Mouse (Mus musculus): ENCODE measurements around the gene Mrpl44. TPM values are rescaled to one million over a fixed set of nuclear protein-coding genes. Genes with fewer than 3 reads are reported as not detected.
A peak's percentile ranks its signal among the peaks of the same experiment; 100 is the strongest.

Gene Mrpl44
- polyA plus RNA-seq, 1 experiment = 23.6 TPM

- peaks cover 94% of the 10 kb centered on the region for H3K4me1 ChIP-seq
- no peaks in the 10 kb centered on the region for H3K9me3 ChIP-seq
- TF ChIP-seq FLI1 (IDR thresholded peaks at IDR 0.05; ENCODE audit: low read length) (no peak), GATA1 (IDR thresholded peaks at IDR 0.05; ENCODE audit: borderline replicate concordance, low read length) (no peak)
- H3K4me3 ChIP-seq (replicated peaks) = no peak overlapping the region
- no peaks in the 10 kb centered on the region for H3K27me3 ChIP-seq (replicated peaks)
- peaks cover 66% of the 10 kb centered on the region for H3K36me3 ChIP-seq (replicated peaks; ENCODE audit: low read length)
Measured at GRCm38 (mm10) chr1:79752714-79753340, 23.0 kb upstream of the Mrpl44 start.

DNA sequence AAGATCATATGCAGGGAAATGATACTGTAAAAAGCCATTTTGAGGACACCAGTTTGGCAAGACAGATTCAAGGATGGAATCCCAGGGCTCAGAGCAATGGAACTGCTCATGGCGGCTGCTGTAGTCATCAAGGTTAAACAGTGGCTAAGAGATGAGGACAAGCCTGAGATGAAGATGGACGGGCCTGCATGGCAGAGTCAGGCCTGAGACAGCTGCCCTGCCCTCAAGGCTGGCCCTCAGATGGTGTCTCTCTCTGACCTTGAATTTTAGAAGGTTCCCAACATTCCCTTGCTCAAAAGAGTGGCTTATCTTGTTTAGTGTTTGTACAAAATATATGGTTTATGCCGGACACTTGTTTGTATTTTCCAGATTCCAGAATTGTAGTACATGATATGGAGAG is 22.4 kb upstream of the Mrpl44 start:
- peak overlapping the region; percentile 46 for H3K4me3 ChIP-seq (replicated peaks)
- peaks cover 97% of the 10 kb centered on the region for H3K4me1 ChIP-seq
- no peaks in the 10 kb centered on the region for H3K9me3 ChIP-seq
- H3K36me3 ChIP-seq (replicated peaks; ENCODE audit: low read length) = peaks cover 67% of the 10 kb centered on the region
- no peaks in the 10 kb centered on the region for H3K27me3 ChIP-seq (replicated peaks)
- TF ChIP-seq GATA1 (IDR thresholded peaks at IDR 0.05; ENCODE audit: borderline replicate concordance, low read length) = no peak
- TF ChIP-seq FLI1 (IDR thresholded peaks at IDR 0.05; ENCODE audit: low read length) = no peak

- H3K9me3 ChIP-seq = no peaks in the 10 kb centered on the region
- peaks cover 66% of the 10 kb centered on the region for H3K36me3 ChIP-seq (replicated peaks; ENCODE audit: low read length)
Measured at GRCm38 (mm10) chr1:79754936-79755335, 20.9 kb upstream of the Mrpl44 start.

GRCm38 (mm10) chr1:79755376-79755775 is 20.4 kb upstream of the Mrpl44 start:
- peaks cover 65% of the 10 kb centered on the region for H3K36me3 ChIP-seq (replicated peaks; ENCODE audit: low read length)
- TF ChIP-seq GATA1 (IDR thresholded peaks at IDR 0.05; ENCODE audit: borderline replicate concordance, low read length) (no peak), FLI1 (IDR thresholded peaks at IDR 0.05; ENCODE audit: low read length) (no peak)
- no peaks in the 10 kb centered on the region for H3K9me3 ChIP-seq
- peaks cover 96% of the 10 kb centered on the region for H3K4me1 ChIP-seq
- H3K4me3 ChIP-seq (replicated peaks) = peak overlapping the region; percentile 72
- no peaks in the 10 kb centered on the region for H3K27me3 ChIP-seq (replicated peaks)

More at GRCm38 (mm10) chr1:79754936-79755335, 20.9 kb upstream of the Mrpl44 start:
- Histone ChIP-seq H3K4me3 (replicated peaks) (no peak overlapping the region), H3K4me1 (peaks cover 97% of the 10 kb centered on the region), H3K27me3 (replicated peaks) (no peaks in the 10 kb centered on the region)
- no peak for TF ChIP-seq GATA1 (IDR thresholded peaks at IDR 0.05; ENCODE audit: borderline replicate concordance, low read length)
- TF ChIP-seq FLI1 (IDR thresholded peaks at IDR 0.05; ENCODE audit: low read length) = no peak

- Histone ChIP-seq H3K4me3 (replicated peaks) (no peak overlapping the region), H3K36me3 (replicated peaks; ENCODE audit: low read length) (peaks cover 62% of the 10 kb centered on the region), H3K27me3 (replicated peaks) (no peaks in the 10 kb centered on the region), H3K9me3 (no peaks in the 10 kb centered on the region), H3K4me1 (peaks cover 90% of the 10 kb centered on the region)
- TF ChIP-seq FLI1 (IDR thresholded peaks at IDR 0.05; ENCODE audit: low read length) (no peak), GATA1 (IDR thresholded peaks at IDR 0.05; ENCODE audit: borderline replicate concordance, low read length) (no peak)
Measured at GRCm38 (mm10) chr1:79756417-79756816, 19.4 kb upstream of the Mrpl44 start.

DNA sequence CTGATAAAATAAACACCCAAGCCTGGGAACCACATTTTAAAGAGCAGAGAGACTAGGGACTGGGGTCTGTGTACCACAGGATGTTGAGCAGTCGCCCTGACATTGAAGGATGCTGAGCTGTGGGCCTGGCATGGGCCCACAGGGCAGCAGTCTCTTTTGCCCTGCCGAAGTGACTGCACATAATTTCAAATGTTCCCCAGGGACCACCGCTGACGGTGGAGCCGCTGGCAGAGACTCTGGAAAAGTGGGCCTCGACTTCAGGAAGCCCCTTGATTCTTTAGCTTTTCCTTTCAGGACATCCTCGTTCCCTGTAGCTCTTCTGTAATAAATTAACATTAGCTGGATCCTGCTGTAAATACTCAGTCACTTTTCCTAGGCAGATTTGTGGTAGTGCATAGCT is 18.7 kb upstream of the Mrpl44 start:
- no peaks in the 10 kb centered on the region for H3K9me3 ChIP-seq
- peaks cover 87% of the 10 kb centered on the region for H3K4me1 ChIP-seq
- H3K27me3 ChIP-seq (replicated peaks) = no peaks in the 10 kb centered on the region
- no peak for TF ChIP-seq FLI1 (IDR thresholded peaks at IDR 0.05; ENCODE audit: low read length)
- H3K36me3 ChIP-seq (replicated peaks; ENCODE audit: low read length) = peaks cover 55% of the 10 kb centered on the region
- H3K4me3 ChIP-seq (replicated peaks) = no peak overlapping the region

DNA sequence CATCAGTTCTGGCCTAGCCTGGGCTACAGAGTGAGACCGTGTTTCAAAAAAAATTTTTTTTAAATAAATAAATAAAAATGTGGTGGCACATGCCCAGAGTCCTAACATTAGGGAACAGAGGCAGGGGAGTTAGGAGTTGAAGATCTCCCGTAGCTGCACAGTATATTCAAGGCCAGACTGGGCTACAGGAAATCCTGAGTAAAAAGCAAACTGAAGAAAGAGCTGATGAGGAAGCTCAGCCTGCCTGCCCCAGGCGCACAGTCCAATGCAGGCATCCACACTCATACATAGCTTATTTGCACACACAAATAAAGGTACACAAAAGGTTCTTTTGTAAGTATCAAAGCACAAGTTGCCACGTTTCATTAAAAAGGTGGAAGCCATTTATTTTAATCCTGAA is 18.2 kb upstream of the Mrpl44 start:
- Histone ChIP-seq H3K9me3 (no peaks in the 10 kb centered on the region), H3K27me3 (replicated peaks) (no peaks in the 10 kb centered on the region), H3K36me3 (replicated peaks; ENCODE audit: low read length) (peaks cover 55% of the 10 kb centered on the region), H3K4me3 (replicated peaks) (peak overlapping the region; percentile 65), H3K4me1 (peaks cover 87% of the 10 kb centered on the region)
- TF ChIP-seq FLI1 (IDR thresholded peaks at IDR 0.05; ENCODE audit: low read length) = no peak
- no peak for TF ChIP-seq GATA1 (IDR thresholded peaks at IDR 0.05; ENCODE audit: borderline replicate concordance, low read length)

GRCm38 (mm10) chr1:79759006-79759405 is 16.8 kb upstream of the Mrpl44 start:
- Histone ChIP-seq H3K27me3 (replicated peaks) (no peaks in the 10 kb centered on the region), H3K36me3 (replicated peaks; ENCODE audit: low read length) (peaks cover 43% of the 10 kb centered on the region), H3K4me1 (peaks cover 87% of the 10 kb centered on the region), H3K9me3 (no peaks in the 10 kb centered on the region), H3K4me3 (replicated peaks) (peak overlapping the region; percentile 39)
- TF ChIP-seq FLI1 (IDR thresholded peaks at IDR 0.05; ENCODE audit: low read length) (no peak), GATA1 (IDR thresholded peaks at IDR 0.05; ENCODE audit: borderline replicate concordance, low read length) (no peak)

DNA sequence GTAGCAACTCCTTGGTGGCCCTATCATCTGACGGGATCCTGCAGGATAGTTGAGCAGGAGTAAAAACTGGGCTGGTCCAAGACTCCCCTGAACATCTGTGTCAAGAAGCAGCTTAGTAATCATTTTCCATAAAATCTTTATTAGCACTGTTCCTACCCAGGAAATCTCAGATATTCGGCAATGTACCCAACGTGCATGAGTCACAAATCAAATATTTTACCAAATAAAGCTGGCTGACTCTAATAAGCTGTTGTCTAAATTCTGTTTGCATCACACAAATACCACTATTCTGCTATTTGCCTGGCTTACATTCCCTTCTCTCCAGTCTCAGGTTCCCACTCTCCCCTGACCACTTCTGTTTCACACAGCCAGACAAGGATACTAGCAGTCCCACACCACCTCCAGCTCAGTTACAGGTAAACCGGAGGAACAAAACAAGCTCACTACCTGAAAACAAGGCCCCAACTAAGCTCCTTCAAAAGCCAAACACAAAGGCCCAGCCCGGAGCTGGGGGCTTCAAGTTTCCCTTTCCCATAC is 16.3 kb upstream of the Mrpl44 start:
- peaks cover 87% of the 10 kb centered on the region for H3K4me1 ChIP-seq
- peak overlapping the region; percentile 97 for H3K4me3 ChIP-seq (replicated peaks)
- H3K9me3 ChIP-seq = no peaks in the 10 kb centered on the region
- peaks cover 41% of the 10 kb centered on the region for H3K36me3 ChIP-seq (replicated peaks; ENCODE audit: low read length)
- no peaks in the 10 kb centered on the region for H3K27me3 ChIP-seq (replicated peaks)
- TF ChIP-seq GATA1 (IDR thresholded peaks at IDR 0.05; ENCODE audit: borderline replicate concordance, low read length) = no peak
- TF ChIP-seq FLI1 (IDR thresholded peaks at IDR 0.05; ENCODE audit: low read length) = no peak

DNA sequence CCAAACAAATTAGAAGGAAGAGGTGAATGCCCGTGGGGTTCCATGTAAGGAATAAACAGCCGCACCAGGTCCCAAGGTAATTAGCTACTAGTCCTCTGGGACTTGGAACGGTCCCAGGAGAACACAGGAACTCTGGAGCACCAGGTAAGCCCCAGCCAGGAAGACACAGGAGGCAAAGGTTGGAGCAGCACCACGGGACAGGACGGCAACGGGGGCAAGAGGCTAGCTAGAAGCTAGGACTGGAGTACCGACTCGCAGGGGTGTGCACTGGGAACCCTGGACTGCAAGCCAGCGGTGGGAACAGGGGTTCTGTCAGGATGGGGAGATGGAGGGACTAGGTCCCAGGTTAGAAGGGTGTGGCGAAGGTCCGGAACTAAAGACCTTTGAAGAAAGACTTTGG is 15.2 kb upstream of the Mrpl44 start:
- Histone ChIP-seq H3K27me3 (replicated peaks) (no peaks in the 10 kb centered on the region), H3K36me3 (replicated peaks; ENCODE audit: low read length) (peaks cover 33% of the 10 kb centered on the region), H3K4me3 (replicated peaks) (peak overlapping the region; percentile 97), H3K9me3 (no peaks in the 10 kb centered on the region), H3K4me1 (peaks cover 85% of the 10 kb centered on the region)
- TF ChIP-seq GATA1 (IDR thresholded peaks at IDR 0.05; ENCODE audit: borderline replicate concordance, low read length) (no peak), FLI1 (IDR thresholded peaks at IDR 0.05; ENCODE audit: low read length) (no peak)

Data from megakaryocyte, embryonic 14.5 days (primary cell).